ENCODE assay signal across 8 mouse cellular contexts in the genomic region with DNA sequence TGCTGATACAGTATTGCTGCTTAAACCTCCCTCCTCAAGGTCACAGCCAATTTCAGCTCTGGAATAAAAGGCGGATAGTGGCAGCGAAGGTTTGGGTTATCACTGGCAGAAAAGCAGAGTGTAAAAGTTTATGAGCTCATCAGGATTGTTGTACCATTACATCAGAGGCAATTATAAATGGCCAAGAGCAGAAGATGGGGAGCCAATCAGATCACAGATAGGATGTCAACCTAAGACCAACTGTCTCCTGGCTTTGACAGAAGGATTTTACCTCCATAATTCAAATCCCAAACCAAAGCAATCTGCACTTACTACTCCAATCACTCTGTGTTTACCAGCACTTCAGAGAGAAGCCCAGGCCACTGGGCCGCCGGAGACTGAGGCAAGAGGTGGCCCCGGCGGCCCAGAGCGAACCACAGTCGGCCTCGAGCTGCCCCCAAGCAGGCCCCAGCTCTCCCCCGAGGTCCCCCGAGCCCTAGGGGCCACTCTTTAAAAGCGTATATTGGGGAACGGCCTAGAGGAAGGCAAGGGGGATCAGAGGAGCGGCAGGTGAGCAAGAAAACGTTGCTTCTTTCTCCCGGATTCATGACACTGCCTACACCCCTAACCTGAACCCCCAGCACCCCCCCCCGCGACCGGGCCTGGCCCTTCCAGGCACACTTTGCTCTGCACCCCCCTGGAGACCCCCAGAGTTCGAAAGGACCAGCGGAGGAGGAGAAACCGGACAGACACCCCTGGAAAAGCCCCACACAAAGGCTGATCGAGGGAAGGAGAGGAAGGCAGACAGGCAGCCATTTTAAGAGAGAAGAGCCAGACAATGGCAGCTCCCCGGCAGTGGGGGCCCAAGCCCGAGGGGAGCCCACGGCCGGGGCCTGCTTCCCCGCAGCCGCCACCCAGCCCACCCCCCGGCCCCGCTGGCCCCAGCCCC. TPM values are rescaled to one million over a fixed set of nuclear protein-coding genes. Genes with fewer than 3 reads are reported as not detected.
DNase-seq lines count a peak whose midpoint lies in the region; TF ChIP-seq lines count a peak whose summit lies in the region.

No protein-coding gene starts in this region.

- TF ChIP-seq POLR2A in heart, adult 2 months (IDR thresholded peaks at IDR 0.05; ENCODE audit: insufficient read depth, low read depth, low read length), result no peak; the same call in 1 of the 2 replicates
- TF ChIP-seq POLR2A in kidney, adult 2 months (IDR thresholded peaks at IDR 0.05; ENCODE audit: low read depth, low read length), result no peak
- TF ChIP-seq POLR2A in liver, adult 2 months (IDR thresholded peaks at IDR 0.05; ENCODE audit: extremely low read depth, insufficient read depth, low read length), result no peak

- H3K4me1 ChIP-seq in heart, adult 2 months (ENCODE audit: control insufficient read depth, insufficient read depth, low read length), result peaks cover 15% of the 10 kb centered on the region
- peaks cover 30% of the 10 kb centered on the region for H3K4me1 ChIP-seq in kidney, adult 2 months (ENCODE audit: control insufficient read depth, insufficient read depth, low read length)
- H3K4me1 ChIP-seq in liver, adult 2 months (ENCODE audit: control insufficient read depth, insufficient read depth, low read length), result peaks cover 27% of the 10 kb centered on the region

- H3K79me2 ChIP-seq in heart, adult 2 months (replicated peaks; ENCODE audit: control insufficient read depth, insufficient read depth, low read length), result peaks cover 12% of the 10 kb centered on the region
- H3K79me2 ChIP-seq in liver, adult 2 months (ENCODE audit: control insufficient read depth, insufficient read depth, low read length), result peaks cover 52% of the 10 kb centered on the region

- intact Hi-C loops in heart, adult 2 months (cut with DNase I), result loop anchor here (2.0 kb wide), 2 partner anchors 19 to 45 kb away; no protein-coding TSS in a partner anchor

- TF ChIP-seq CTCF in heart, adult 2 months (IDR thresholded peaks at IDR 0.05), result no peak
- TF ChIP-seq CTCF in kidney, adult 2 months (conservative IDR thresholded peaks at IDR 0.05; ENCODE audit: insufficient read depth, insufficient read length, low read depth, low read length), result no peak
- TF ChIP-seq CTCF in liver, adult 2 months (IDR thresholded peaks at IDR 0.05; ENCODE audit: low read depth, low read length), result no peak

- WGBS in heart, adult 2 months, result under 1% methylated on average over 31 of the region's 31 CpGs
- WGBS in kidney, adult 2 months, result under 1% methylated on average over 31 of the region's 31 CpGs
- 1% methylated on average over 30 of the region's 31 CpGs for WGBS in liver, adult 2 months

- peak; percentile 30 to 40 for DNase-seq in B cell, adult 2 months
- peak; percentile 42 to 44 for DNase-seq in adrenal gland, adult 18-20 months (ENCODE audit: low spot score in 2 of 2)
- DNase-seq in embryo, embryonic 11 days, result peak; percentile 71
- DNase-seq in heart, adult 2 months, result peak; percentile 68 to 71
- DNase-seq in kidney, adult 2 months, result peak; percentile 81
- peak; percentile 88 for DNase-seq in liver, adult 2 months (ENCODE audit: extremely low read depth, low read depth, low spot score)
- peak; percentile 80 for DNase-seq in naive thymus-derived CD4-positive, alpha-beta T cell, adult 2 months (ENCODE audit: low read depth)
- DNase-seq in testis, postnatal 14 days (ENCODE audit: low spot score), result peak; percentile 82

- H3K36me3 ChIP-seq in heart, adult 2 months (ENCODE audit: control insufficient read depth, insufficient read depth, low read length), result peaks cover 16% of the 10 kb centered on the region
- no peaks in the 10 kb centered on the region for H3K36me3 ChIP-seq in kidney, adult 2 months (ENCODE audit: control insufficient read depth, insufficient read depth, low read length)
- H3K36me3 ChIP-seq in liver, adult 2 months (ENCODE audit: control insufficient read depth, insufficient read depth, low read length), result no peaks in the 10 kb centered on the region

- peak overlapping the region; percentile 81 for H3K4me3 ChIP-seq in heart, adult 2 months
- peak overlapping the region; percentile 67 for H3K4me3 ChIP-seq in kidney, adult 2 months (ENCODE audit: insufficient read depth, low read depth, low read length)
- H3K4me3 ChIP-seq in liver, adult 2 months (ENCODE audit: insufficient read depth, low read depth, low read length), result peak overlapping the region; percentile 96

- H3K27ac ChIP-seq in heart, adult 2 months, result peak overlapping the region; percentile 98
- peak overlapping the region; percentile 78 for H3K27ac ChIP-seq in kidney, adult 2 months (ENCODE audit: insufficient read depth, low read depth, low read length)
- H3K27ac ChIP-seq in liver, adult 2 months (replicated peaks; ENCODE audit: insufficient read depth, low read depth, low read length), result peak overlapping the region; percentile 44

- TF ChIP-seq EP300 in heart, adult 2 months (IDR thresholded peaks at IDR 0.05; ENCODE audit: insufficient read depth, low read depth, low read length), result no peak

- peak overlapping the region; percentile 99 for H3K9ac ChIP-seq in heart, adult 2 months (ENCODE audit: low read depth, low read length)
- H3K9ac ChIP-seq in liver, adult 2 months (ENCODE audit: low read depth, low read length), result peak overlapping the region; percentile 99

- H3K27me3 ChIP-seq in heart, adult 2 months (ENCODE audit: control insufficient read depth, insufficient read depth, low read length), result no peaks in the 10 kb centered on the region
- no peaks in the 10 kb centered on the region for H3K27me3 ChIP-seq in kidney, adult 2 months (replicated peaks; ENCODE audit: control insufficient read depth, insufficient read depth, low read length)
- H3K27me3 ChIP-seq in liver, adult 2 months (ENCODE audit: control insufficient read depth, insufficient read depth, low read length), result no peaks in the 10 kb centered on the region

RNA-seq across cellular contexts. Expression of a gene that starts 4.8 kb away (rescaled TPM):
- 10 to 100 TPM; 37.9 to 43.6 TPM for total RNA-seq in adrenal gland, adult 18-20 months (2021)
- total RNA-seq in heart, adult 2 months (2021), result 10 to 100 TPM; 34.2 to 38.0 TPM
- polyA plus RNA-seq in heart, adult 2 months (2012; rRNA removed), result 27.8 and 28.1 TPM in 2 replicates
- 40.5 and 43.7 TPM in 2 replicates for polyA plus RNA-seq in kidney, adult 2 months (2012; rRNA removed)
- 5.9 and 8.5 TPM in 2 replicates for total RNA-seq in liver, adult 2 months (2014; rRNA removed)
- 21.9 and 25.2 TPM in 2 replicates for polyA plus RNA-seq in liver, adult 2 months (2012; rRNA removed)

Comparison
In these comparisons a context has a peak if more than half of its experiments do, and no peak if none do; other contexts are left out.
1. Peak in every context shown above with its lines: DNase-seq, H3K4me3 ChIP-seq and H3K27ac ChIP-seq.
2. DNase-seq: peak in every context shown above with its lines; median percentile 88 in liver, adult 2 months; 82 in testis, postnatal 14 days; 81 in kidney, adult 2 months; 80 in naive thymus-derived CD4-positive, alpha-beta T cell, adult 2 months; 71 in embryo, embryonic 11 days; 70 in heart, adult 2 months; 43 in adrenal gland, adult 18-20 months; 35 in B cell, adult 2 months.
3. H3K27ac ChIP-seq: peak in every context shown above with its lines; median percentile 98 in heart, adult 2 months; 78 in kidney, adult 2 months; 44 in liver, adult 2 months.